Mouse (Mus musculus): ENCODE measurements at regions not wholly inside any gene's neighbourhood (a gene's known extent, or its start where the extent isn't known, plus 50 kb on each side); places are given as distances from the start of the nearest gene placed in this dataset.

- DNase-seq (ENCODE audit: low spot score), result peak; percentile 3
Measured at GRCm38 (mm10) chrX:23136710-23137109, 228.2 kb downstream of the Klhl13 start.

DNA sequence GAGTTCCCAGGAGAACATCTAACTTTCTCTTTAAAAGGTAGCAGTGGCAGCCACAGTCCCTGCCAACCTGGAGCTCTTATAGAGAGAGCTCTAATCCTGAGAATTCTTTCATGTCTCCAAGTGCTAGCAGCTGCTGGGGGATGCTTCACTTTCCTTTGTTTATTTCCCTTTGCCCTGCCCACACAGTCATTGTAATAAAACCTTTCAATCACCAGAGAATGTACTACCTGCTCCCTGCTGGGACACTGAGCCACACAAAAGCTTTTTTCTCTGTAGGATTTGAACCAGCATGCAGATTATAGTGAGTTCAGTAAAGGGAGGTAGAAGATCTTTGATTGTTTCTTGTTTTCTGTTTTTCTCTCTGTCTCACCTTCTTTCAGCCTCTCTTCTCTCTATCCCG lies 269.0 kb downstream of the Klhl13 start:
- DNase-seq (ENCODE audit: low spot score), result no peak

DNA sequence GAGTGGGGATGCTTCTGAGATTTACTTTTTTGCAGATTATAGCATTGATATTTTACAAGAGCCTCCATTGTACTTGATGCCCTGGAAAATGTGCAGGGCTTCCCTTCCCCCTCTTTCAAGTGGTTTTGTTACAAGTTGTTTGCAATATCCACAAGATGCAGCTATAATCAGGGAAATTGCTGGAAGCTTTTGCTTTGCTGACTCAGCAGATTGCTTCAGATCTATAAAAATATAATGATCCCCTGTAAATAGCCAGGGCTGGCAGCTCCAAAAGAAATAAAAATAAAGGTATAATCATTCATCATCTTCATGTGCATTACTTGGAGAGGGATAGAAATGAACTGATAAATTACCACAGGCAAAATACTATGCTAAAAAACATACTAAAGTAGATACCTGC lies 272.1 kb downstream of the Klhl13 start:
- no peak for DNase-seq (ENCODE audit: low spot score)

DNA sequence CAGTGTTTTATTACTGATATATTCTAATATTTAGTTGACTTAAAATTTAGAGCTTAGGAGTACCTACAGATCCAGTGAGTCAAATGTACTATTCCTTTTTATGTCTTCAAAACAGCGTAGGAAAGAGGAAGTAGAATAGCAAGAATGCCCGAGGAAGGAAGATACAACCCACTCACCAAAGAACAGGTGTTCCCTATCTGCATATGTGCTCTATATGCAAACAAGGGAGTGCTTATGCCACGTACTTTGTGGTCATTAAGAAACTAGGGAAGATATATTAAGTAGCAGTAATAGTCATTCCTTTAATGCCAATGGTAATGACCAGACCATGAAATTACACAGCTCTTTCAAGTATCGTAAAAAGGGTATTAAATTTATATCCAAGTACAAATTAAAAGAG lies 298.4 kb downstream of the Klhl13 start:
- DNase-seq (ENCODE audit: low spot score), result no peak

- peak; percentile 3 for DNase-seq (ENCODE audit: low spot score)
Measured at GRCm38 (mm10) chrX:23027622-23028021, 337.3 kb downstream of the Klhl13 start.

GRCm38 (mm10) chrX:23015562-23015961 lies 349.3 kb downstream of the Klhl13 start:
- no peak for DNase-seq (ENCODE audit: low spot score)

GRCm38 (mm10) chrX:23015118-23015517 lies 349.8 kb downstream of the Klhl13 start:
- DNase-seq (ENCODE audit: low spot score), result no peak

Measured in heart, adult 8-10 months (tissue).